Mouse (Mus musculus) liver, embryonic 16.5 days (tissue): ENCODE measurements at regions not wholly inside any gene's neighbourhood (a gene's known extent, or its start where the extent isn't known, plus 50 kb on each side); places are given as distances from the start of the nearest gene placed in this dataset.

Source experiments
- ATAC-seq: fragments of 200-750 bp; cut with Nextera tagmentation; 2 replicates; pipeline ENCODE4 v1.8.0; 2017; ENCODE audit warnings: low read depth, mild to moderate bottlenecking, moderate number of reproducible peaks, moderate library complexity
- H3K27ac ChIP-seq: fragments of 300-500 bp; sonication (generic); 2 replicates; pipeline ENCODE4 v1.5.1; 2014; ENCODE audit warnings: mild to moderate bottlenecking, low read length
- H3K27me3 ChIP-seq: fragments of 300-500 bp; sonication (generic); 2 replicates; pipeline ENCODE4 v1.6.1; 2014; ENCODE audit warnings: low read depth, low read length, mixed read lengths; ENCODE audit not compliant: control insufficient read depth, insufficient read depth
- H3K36me3 ChIP-seq: fragments of 300-500 bp; sonication (generic); 2 replicates; pipeline ENCODE4 v1.6.1; 2014; ENCODE audit warnings: mild to moderate bottlenecking; ENCODE audit not compliant: control insufficient read depth, insufficient read depth
- H3K4me1 ChIP-seq: fragments of 300-500 bp; sonication (generic); 2 replicates; pipeline ENCODE4 v1.6.1; 2014; ENCODE audit warnings: low read depth, low read length, mixed read lengths; ENCODE audit not compliant: control insufficient read depth
- H3K4me2 ChIP-seq: fragments of 300-500 bp; sonication (generic); 2 replicates; pipeline ENCODE4 v1.6.1; 2014; ENCODE audit warnings: low read depth, low read length, mixed read lengths
- H3K4me3 ChIP-seq: fragments of 300-500 bp; sonication (generic); 2 replicates; pipeline ENCODE4 v1.5.1; 2014; ENCODE audit warnings: low read depth, mild to moderate bottlenecking, low read length
- H3K9ac ChIP-seq: fragments of 300-500 bp; sonication (generic); 2 replicates; pipeline ENCODE4 v1.6.1; 2014; ENCODE audit warnings: low read depth, low read length
- H3K9me3 ChIP-seq: fragments of 300-500 bp; sonication (generic); replicated peaks from 2 replicates; pipeline ENCODE4 v1.6.1; 2016; ENCODE audit warnings: low read length; ENCODE audit not compliant: control insufficient read depth
- WGBS: fragments of 180-500 bp; shearing (Covaris S2); extraction: QIAGEN DNeasy Blood & Tissue Kit; methylation state at CpG from one replicate; pipeline ENCODE4 v1.1.7; 2014; ENCODE audit not compliant: insufficient replicate concordance; 5-methylcytosine and 5-hydroxymethylcytosine counted together

- ATAC-seq = no peak
- no peak overlapping the region for H3K9ac ChIP-seq
- H3K27ac ChIP-seq = no peak overlapping the region
- H3K4me1 ChIP-seq = no peaks in the 10 kb centered on the region
- no peaks in the 10 kb centered on the region for H3K9me3 ChIP-seq
- H3K27me3 ChIP-seq = no peaks in the 10 kb centered on the region
- H3K4me3 ChIP-seq = no peak overlapping the region
- no peak overlapping the region for H3K4me2 ChIP-seq
- 46% methylated on average over 6 of the region's 6 CpGs for WGBS
- no peaks in the 10 kb centered on the region for H3K36me3 ChIP-seq
These were observed 330.4 kb upstream of the Fam241a start for GRCm38 (mm10) chr3:128226503-128226902.

- Histone ChIP-seq H3K4me2 (no peak overlapping the region), H3K4me1 (no peaks in the 10 kb centered on the region), H3K9ac (no peak overlapping the region), H3K27ac (no peak overlapping the region), H3K4me3 (no peak overlapping the region), H3K9me3 (no peaks in the 10 kb centered on the region), H3K27me3 (no peaks in the 10 kb centered on the region), H3K36me3 (no peaks in the 10 kb centered on the region)
- no peak for ATAC-seq
- 75% methylated on average over 12 of the region's 12 CpGs for WGBS
These were observed 326.2 kb upstream of the Fam241a start for GRCm38 (mm10) chr3:128222344-128222743.

GRCm38 (mm10) chr3:128221625-128222024 is 325.5 kb upstream of the Fam241a start:
- H3K36me3 ChIP-seq = no peaks in the 10 kb centered on the region
- H3K4me2 ChIP-seq = no peak overlapping the region
- H3K27ac ChIP-seq = no peak overlapping the region
- no peak overlapping the region for H3K9ac ChIP-seq
- 45% methylated on average over 2 of the region's 2 CpGs for WGBS
- ATAC-seq = no peak
- no peaks in the 10 kb centered on the region for H3K9me3 ChIP-seq
- H3K4me1 ChIP-seq = no peaks in the 10 kb centered on the region
- H3K27me3 ChIP-seq = no peaks in the 10 kb centered on the region
- no peak overlapping the region for H3K4me3 ChIP-seq

GRCm38 (mm10) chr3:128220776-128221550 is 324.8 kb upstream of the Fam241a start:
- no peaks in the 10 kb centered on the region for H3K27me3 ChIP-seq
- no peak overlapping the region for H3K4me3 ChIP-seq
- no peaks in the 10 kb centered on the region for H3K9me3 ChIP-seq
- 68% methylated on average over 8 of the region's 8 CpGs for WGBS
- H3K27ac ChIP-seq = no peak overlapping the region
- ATAC-seq = no peak
- no peaks in the 10 kb centered on the region for H3K36me3 ChIP-seq
- no peak overlapping the region for H3K4me2 ChIP-seq
- H3K9ac ChIP-seq = no peak overlapping the region
- H3K4me1 ChIP-seq = no peaks in the 10 kb centered on the region

GRCm38 (mm10) chr3:128217765-128218415 is 321.8 kb upstream of the Fam241a start:
- no peaks in the 10 kb centered on the region for H3K9me3 ChIP-seq
- no peak overlapping the region for H3K27ac ChIP-seq
- 52% methylated on average over 5 of the region's 5 CpGs for WGBS
- no peak overlapping the region for H3K4me3 ChIP-seq
- H3K27me3 ChIP-seq = no peaks in the 10 kb centered on the region
- no peaks in the 10 kb centered on the region for H3K36me3 ChIP-seq
- H3K4me1 ChIP-seq = no peaks in the 10 kb centered on the region
- no peak for ATAC-seq
- H3K4me2 ChIP-seq = no peak overlapping the region
- H3K9ac ChIP-seq = no peak overlapping the region

- Histone ChIP-seq H3K27me3 (no peaks in the 10 kb centered on the region), H3K4me2 (no peak overlapping the region), H3K9me3 (no peaks in the 10 kb centered on the region), H3K9ac (no peak overlapping the region), H3K27ac (no peak overlapping the region), H3K4me1 (no peaks in the 10 kb centered on the region), H3K4me3 (no peak overlapping the region), H3K36me3 (no peaks in the 10 kb centered on the region)
- ATAC-seq = no peak
- 53% methylated on average over 3 of the region's 3 CpGs for WGBS
These were observed 316.1 kb upstream of the Fam241a start for GRCm38 (mm10) chr3:128212256-128212655.

GRCm38 (mm10) chr3:128210591-128210990 is 314.5 kb upstream of the Fam241a start:
- no peak for ATAC-seq
- WGBS = 27% methylated on average over 1 of the region's 1 CpGs
- H3K27ac ChIP-seq = no peak overlapping the region

GRCm38 (mm10) chr3:128206948-128207347 is 310.8 kb upstream of the Fam241a start:
- 55% methylated on average over 3 of the region's 3 CpGs for WGBS
- no peak for ATAC-seq

More at GRCm38 (mm10) chr3:128210591-128210990, 314.5 kb upstream of the Fam241a start:
- Histone ChIP-seq H3K36me3 (no peaks in the 10 kb centered on the region), H3K9me3 (no peaks in the 10 kb centered on the region), H3K27me3 (no peaks in the 10 kb centered on the region), H3K9ac (no peak overlapping the region), H3K4me2 (no peak overlapping the region), H3K4me3 (no peak overlapping the region), H3K4me1 (no peaks in the 10 kb centered on the region)

GRCm38 (mm10) chr3:128206483-128206882 is 310.4 kb upstream of the Fam241a start:
- Histone ChIP-seq H3K4me2 (no peak overlapping the region), H3K36me3 (no peaks in the 10 kb centered on the region), H3K9ac (no peak overlapping the region), H3K27ac (no peak overlapping the region), H3K9me3 (no peaks in the 10 kb centered on the region), H3K27me3 (no peaks in the 10 kb centered on the region), H3K4me3 (no peak overlapping the region), H3K4me1 (no peaks in the 10 kb centered on the region)
- WGBS = 71% methylated on average over 1 of the region's 1 CpGs
- no peak for ATAC-seq

More at GRCm38 (mm10) chr3:128206948-128207347, 310.8 kb upstream of the Fam241a start:
- Histone ChIP-seq H3K4me2 (no peak overlapping the region), H3K9me3 (no peaks in the 10 kb centered on the region), H3K27ac (no peak overlapping the region), H3K4me1 (no peaks in the 10 kb centered on the region), H3K9ac (no peak overlapping the region), H3K36me3 (no peaks in the 10 kb centered on the region), H3K4me3 (no peak overlapping the region), H3K27me3 (no peaks in the 10 kb centered on the region)
